Mouse (Mus musculus): ENCODE results near the gene Bcas2. TPM values are rescaled to one million over a fixed set of nuclear protein-coding genes. Genes with fewer than 3 reads are reported as not detected.
"Not testable (repeated sequence)": the region's sequence is repeated elsewhere in the genome, so short reads cannot be mapped to it uniquely, and the experiment has no call there.

Bcas2 gene
- polyA plus RNA-seq, 1 experiment, result 71.4 TPM

DNA sequence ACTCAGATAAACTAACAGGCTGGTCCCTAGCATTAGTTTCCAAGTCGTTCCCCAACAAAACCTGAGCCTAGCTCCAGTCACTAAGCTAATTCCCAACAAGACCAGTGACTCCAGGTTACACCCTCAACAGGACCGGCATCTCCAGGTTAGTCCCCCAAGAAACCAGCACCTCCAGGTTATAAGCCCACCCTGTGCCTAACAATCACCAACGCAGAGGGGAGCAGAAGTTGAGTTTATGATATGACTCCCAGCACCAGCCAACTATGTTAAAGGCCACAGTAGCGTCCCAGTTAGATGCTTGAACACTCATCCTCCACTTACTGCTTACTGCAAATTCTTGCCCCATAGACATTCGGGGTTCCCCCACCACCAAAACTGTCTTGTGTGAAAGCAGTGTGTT lies 27.9 kb downstream of the Bcas2 start:
- no peak overlapping the region for H3ac ChIP-seq (ENCODE audit: control insufficient read depth, insufficient read length)
- no peaks in the 10 kb centered on the region for H3K36me3 ChIP-seq (ENCODE audit: control insufficient read depth, insufficient read depth)
- H3K27me3 ChIP-seq (ENCODE audit: control insufficient read depth, insufficient read depth, insufficient read length), result no peaks in the 10 kb centered on the region
- no peak overlapping the region for H3K4me3 ChIP-seq
- peak overlapping the region; percentile 52 for H3K4me2 ChIP-seq (ENCODE audit: low read depth)
- no peaks in the 10 kb centered on the region for H3K79me2 ChIP-seq (ENCODE audit: control insufficient read depth, insufficient read depth)
- no peak for TF ChIP-seq POLR2AphosphoS2 (IDR thresholded peaks at IDR 0.05; ENCODE audit: insufficient read length, low read depth)
- TF ChIP-seq TCF3 (IDR thresholded peaks at IDR 0.05; ENCODE audit: insufficient read length, low read depth), result no peak
- TF ChIP-seq E2F4 (IDR thresholded peaks at IDR 0.05; ENCODE audit: insufficient read depth), result no peak
- TF ChIP-seq CEBPB (IDR thresholded peaks at IDR 0.05; ENCODE audit: insufficient read depth, poor library complexity, severe bottlenecking), result no peak
- no peak for TF ChIP-seq TCF12 (IDR thresholded peaks at IDR 0.05; ENCODE audit: insufficient read depth, poor library complexity, severe bottlenecking)

DNA sequence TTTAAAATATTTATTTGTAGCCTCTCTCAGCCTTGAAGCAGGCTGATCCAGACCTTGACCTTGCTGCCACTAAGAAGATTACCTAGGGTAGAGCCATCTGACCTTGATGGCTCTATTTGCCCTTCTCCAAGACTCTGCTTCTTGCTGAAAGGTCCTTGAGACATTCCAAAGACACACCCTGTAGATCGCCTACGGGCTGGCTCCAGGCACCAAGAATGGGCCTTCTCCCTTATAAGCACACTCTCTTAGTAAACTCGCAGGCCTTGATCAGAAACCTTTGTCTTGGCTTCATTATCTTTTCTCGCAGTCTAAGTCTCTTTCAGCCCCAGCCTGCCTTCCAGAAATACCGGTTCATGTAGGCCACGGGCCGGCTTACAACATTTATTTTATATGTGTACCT lies 29.6 kb downstream of the Bcas2 start:
- not testable (repeated sequence) for H3K4me3 ChIP-seq; H3K79me2 ChIP-seq (ENCODE audit: control insufficient read depth, insufficient read depth); H3K36me3 ChIP-seq (ENCODE audit: control insufficient read depth, insufficient read depth); H3K27me3 ChIP-seq (ENCODE audit: control insufficient read depth, insufficient read depth, insufficient read length); H3K4me2 ChIP-seq (ENCODE audit: low read depth); H3ac ChIP-seq (ENCODE audit: control insufficient read depth, insufficient read length)

DNA sequence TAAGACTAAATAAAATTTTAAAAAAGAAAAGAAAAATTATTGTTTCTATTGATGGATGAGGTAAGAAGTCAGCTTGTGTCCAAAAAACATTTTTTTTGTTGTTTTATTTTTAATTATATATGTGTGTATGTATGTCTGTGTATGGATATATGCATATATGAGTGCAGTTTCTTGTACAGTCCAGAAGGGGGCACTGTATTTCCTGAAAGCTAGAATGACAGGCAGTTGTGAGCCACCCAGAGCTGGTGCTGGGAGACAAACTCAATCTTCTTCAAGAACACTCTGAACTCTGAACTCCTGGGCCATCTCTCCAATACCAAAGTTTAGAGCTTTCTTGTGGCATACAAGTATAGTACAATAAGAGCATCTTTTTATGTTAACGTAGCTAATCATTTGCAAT lies 32.1 kb downstream of the Bcas2 start:
- TF ChIP-seq E2F4 (IDR thresholded peaks at IDR 0.05; ENCODE audit: insufficient read depth), result no peak
- TF ChIP-seq MAX (IDR thresholded peaks at IDR 0.05; ENCODE audit: low read depth), result no peak
- no peak for TF ChIP-seq MYOD1 (IDR thresholded peaks at IDR 0.05; ENCODE audit: control insufficient read depth in 1 of 3, insufficient read length in 2 of 3, low read depth in 2 of 3)
- no peaks in the 10 kb centered on the region for H3K27me3 ChIP-seq (ENCODE audit: control insufficient read depth, insufficient read depth, insufficient read length)
- H3K36me3 ChIP-seq (ENCODE audit: control insufficient read depth, insufficient read depth), result no peaks in the 10 kb centered on the region
- H3ac ChIP-seq (ENCODE audit: control insufficient read depth, insufficient read length), result no peak overlapping the region
- no peak overlapping the region for H3K4me3 ChIP-seq
- no peak overlapping the region for H3K4me2 ChIP-seq (ENCODE audit: low read depth)
- H3K79me2 ChIP-seq (ENCODE audit: control insufficient read depth, insufficient read depth), result no peaks in the 10 kb centered on the region

DNA sequence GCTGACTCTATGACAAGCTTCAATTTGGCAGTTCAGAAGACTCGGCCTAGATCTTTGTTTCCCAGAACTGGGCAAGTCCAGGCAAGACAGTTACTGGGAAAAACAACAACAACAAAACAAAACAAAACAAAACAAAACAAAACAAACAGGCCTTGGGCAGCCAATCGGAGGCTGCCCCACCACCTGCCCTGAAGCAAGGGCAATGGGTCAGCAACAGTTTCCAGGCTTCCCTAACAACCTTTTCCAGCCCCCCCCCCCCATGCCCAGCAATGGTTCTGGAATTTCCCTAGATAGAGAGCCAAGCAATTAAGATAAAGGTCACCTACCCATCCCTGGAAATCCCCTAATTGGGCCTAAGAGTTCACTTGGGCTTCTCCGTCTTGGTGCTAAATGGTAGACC lies 33.0 kb downstream of the Bcas2 start:
- Histone ChIP-seq H3K4me2 (ENCODE audit: low read depth) (no peak overlapping the region), H3K27me3 (ENCODE audit: control insufficient read depth, insufficient read depth, insufficient read length) (no peaks in the 10 kb centered on the region), H3ac (ENCODE audit: control insufficient read depth, insufficient read length) (no peak overlapping the region), H3K79me2 (ENCODE audit: control insufficient read depth, insufficient read depth) (no peaks in the 10 kb centered on the region), H3K4me3 (no peak overlapping the region), H3K36me3 (ENCODE audit: control insufficient read depth, insufficient read depth) (no peaks in the 10 kb centered on the region)
- no peak for TF ChIP-seq REST (IDR thresholded peaks at IDR 0.05; ENCODE audit: insufficient read depth, insufficient read length)
- TF ChIP-seq SRF (IDR thresholded peaks at IDR 0.05; ENCODE audit: control insufficient read depth, insufficient read length, low read depth), result no peak
- TF ChIP-seq TCF12 (IDR thresholded peaks at IDR 0.05; ENCODE audit: insufficient read depth, poor library complexity, severe bottlenecking), result no peak
- no peak for TF ChIP-seq MYOD1 (IDR thresholded peaks at IDR 0.05; ENCODE audit: control insufficient read depth in 1 of 3, insufficient read length in 2 of 3, low read depth in 2 of 3)
- TF ChIP-seq USF1 (IDR thresholded peaks at IDR 0.05; ENCODE audit: low read depth), result no peak
- no peak for TF ChIP-seq TCF3 (IDR thresholded peaks at IDR 0.05; ENCODE audit: insufficient read length, low read depth)
- no peak for TF ChIP-seq POLR2AphosphoS2 (IDR thresholded peaks at IDR 0.05; ENCODE audit: insufficient read length, low read depth)

DNA sequence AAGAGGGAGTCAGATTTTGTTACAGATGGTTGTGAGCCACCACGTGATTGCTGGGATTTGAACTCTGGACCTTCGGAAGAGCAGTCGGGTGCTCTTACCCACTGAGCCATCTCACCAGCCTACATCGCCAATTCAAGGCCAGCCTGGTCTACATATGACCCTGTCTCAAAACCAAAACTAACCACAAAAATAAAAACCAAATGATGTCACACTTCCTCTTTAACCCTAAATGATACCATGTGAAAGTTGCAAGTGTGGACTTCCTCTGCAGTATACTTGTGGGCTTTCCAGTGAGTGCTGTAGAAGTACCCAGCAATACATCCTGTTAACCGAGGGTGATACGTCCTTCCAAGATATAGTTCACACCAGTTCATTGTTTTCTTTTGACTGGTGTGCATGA lies 34.9 kb downstream of the Bcas2 start:
- H3K79me2 ChIP-seq (ENCODE audit: control insufficient read depth, insufficient read depth), result no peaks in the 10 kb centered on the region
- no peaks in the 10 kb centered on the region for H3K36me3 ChIP-seq (ENCODE audit: control insufficient read depth, insufficient read depth)
- H3ac ChIP-seq (ENCODE audit: control insufficient read depth, insufficient read length), result no peak overlapping the region
- no peaks in the 10 kb centered on the region for H3K27me3 ChIP-seq (ENCODE audit: control insufficient read depth, insufficient read depth, insufficient read length)
- H3K4me2 ChIP-seq (ENCODE audit: low read depth), result no peak overlapping the region
- no peak for TF ChIP-seq TCF12 (IDR thresholded peaks at IDR 0.05; ENCODE audit: insufficient read depth, poor library complexity, severe bottlenecking)
- TF ChIP-seq CEBPB (IDR thresholded peaks at IDR 0.05; ENCODE audit: insufficient read depth, poor library complexity, severe bottlenecking), result no peak
- TF ChIP-seq TCF3 (IDR thresholded peaks at IDR 0.05; ENCODE audit: insufficient read length, low read depth), result no peak
- no peak for TF ChIP-seq USF1 (IDR thresholded peaks at IDR 0.05; ENCODE audit: low read depth)
- H3K4me3 ChIP-seq, result no peak overlapping the region

DNA sequence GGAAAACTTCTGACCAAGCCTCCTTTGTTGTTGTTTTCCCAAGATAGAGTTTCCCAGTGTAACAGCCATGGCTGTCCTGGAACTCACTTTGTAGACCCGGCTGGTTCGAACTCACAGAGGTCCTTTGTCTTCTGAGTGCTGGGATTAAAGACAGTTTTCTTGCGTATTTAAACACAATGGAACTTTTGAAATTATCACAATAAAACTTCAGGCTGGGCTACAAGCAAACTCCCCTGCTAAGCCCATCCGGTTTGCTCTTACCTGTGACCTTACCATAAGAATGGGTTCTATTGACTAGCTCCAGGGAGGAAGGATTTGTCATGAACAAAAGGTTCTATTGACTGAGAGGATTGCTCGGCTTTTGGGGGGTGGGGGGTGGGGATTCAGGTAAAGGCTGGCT lies 36.3 kb downstream of the Bcas2 start:
- H3K79me2 ChIP-seq (ENCODE audit: control insufficient read depth, insufficient read depth), result no peaks in the 10 kb centered on the region
- H3K4me3 ChIP-seq, result no peak overlapping the region
- H3K27me3 ChIP-seq (ENCODE audit: control insufficient read depth, insufficient read depth, insufficient read length), result no peaks in the 10 kb centered on the region
- no peaks in the 10 kb centered on the region for H3K36me3 ChIP-seq (ENCODE audit: control insufficient read depth, insufficient read depth)
- H3K4me2 ChIP-seq (ENCODE audit: low read depth), result no peak overlapping the region
- TF ChIP-seq REST (IDR thresholded peaks at IDR 0.05; ENCODE audit: insufficient read depth, insufficient read length), result no peak
- TF ChIP-seq MYOG (IDR thresholded peaks at IDR 0.05; ENCODE audit: control insufficient read depth in 1 of 3, insufficient read depth in 1 of 3, insufficient read length in 2 of 3, low read depth in 2 of 3), result no peak
- no peak for TF ChIP-seq USF1 (IDR thresholded peaks at IDR 0.05; ENCODE audit: low read depth)
- no peak for TF ChIP-seq MAX (IDR thresholded peaks at IDR 0.05; ENCODE audit: low read depth)
- TF ChIP-seq POLR2A (IDR thresholded peaks at IDR 0.05; ENCODE audit: insufficient read length, low read depth), result no peak
- TF ChIP-seq POLR2AphosphoS2 (IDR thresholded peaks at IDR 0.05; ENCODE audit: insufficient read length, low read depth), result no peak
- TF ChIP-seq MYOD1 (IDR thresholded peaks at IDR 0.05; ENCODE audit: control insufficient read depth in 1 of 3, insufficient read length in 2 of 3, low read depth in 2 of 3), result no peak
- TF ChIP-seq E2F4 (IDR thresholded peaks at IDR 0.05; ENCODE audit: insufficient read depth), result no peak
- TF ChIP-seq TCF12 (IDR thresholded peaks at IDR 0.05; ENCODE audit: insufficient read depth, poor library complexity, severe bottlenecking), result no peak
- TF ChIP-seq TCF3 (IDR thresholded peaks at IDR 0.05; ENCODE audit: insufficient read length, low read depth), result no peak
- TF ChIP-seq SRF (IDR thresholded peaks at IDR 0.05; ENCODE audit: control insufficient read depth, insufficient read length, low read depth), result no peak
- H3ac ChIP-seq (ENCODE audit: control insufficient read depth, insufficient read length), result no peak overlapping the region

Measured in myocyte (in vitro differentiated cells).